Mouse (Mus musculus): ENCODE measurements around the gene Tshz2.
"Not testable (repeated sequence)": the region's sequence is repeated elsewhere in the genome, so short reads cannot be mapped to it uniquely, and the experiment has no call there.

The Tshz2 gene

GRCm38 (mm10) chr2:169632338-169633151 is at the start of gene Tshz2:
Tshz2 (plus strand) TSS chr2:169633013.
- DNase-seq, result no peak

- DNase-seq, result no peak
These were observed 49.3 kb upstream of the Tshz2 start for GRCm38 (mm10) chr2:169583476-169583875.

DNA sequence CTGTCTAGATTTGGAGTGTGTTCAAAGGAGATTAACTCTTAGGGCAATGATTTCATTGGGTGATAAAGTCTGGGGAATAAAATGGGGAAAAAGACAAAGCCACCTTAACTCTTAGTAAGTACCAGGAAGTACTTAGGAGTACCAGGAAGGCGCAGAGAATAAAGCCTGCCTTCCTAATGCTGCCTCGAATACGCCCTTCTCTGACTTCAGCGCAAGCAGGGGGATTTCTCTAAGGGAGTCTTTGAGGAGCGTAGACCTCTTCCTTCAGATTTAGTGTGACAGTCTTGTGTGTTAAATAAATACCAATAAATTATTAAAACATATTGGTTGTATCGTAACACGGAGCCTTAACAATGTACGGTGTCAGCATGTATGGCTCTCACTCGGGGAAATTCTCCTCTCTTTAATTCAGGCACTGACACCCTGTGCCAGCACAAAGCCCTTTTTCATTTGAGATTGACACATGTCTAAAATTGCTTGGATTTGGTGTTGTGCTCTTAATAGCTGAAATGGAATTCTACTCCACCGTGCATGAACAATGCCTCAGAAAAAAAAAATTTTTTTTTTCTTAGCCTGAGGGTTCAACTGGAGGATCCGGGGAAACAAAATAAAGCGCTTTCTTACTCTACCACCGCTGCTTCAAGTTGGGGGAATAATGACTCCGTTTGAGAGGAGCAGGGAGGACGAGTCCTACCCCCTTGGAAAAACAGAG is 47.9 kb upstream of the Tshz2 start:
- DNase-seq, result no peak

- no peak for DNase-seq
These were observed 47.1 kb upstream of the Tshz2 start for GRCm38 (mm10) chr2:169585631-169586285.

GRCm38 (mm10) chr2:169586688-169587087 is 46.1 kb upstream of the Tshz2 start:
- no peak for DNase-seq

DNA sequence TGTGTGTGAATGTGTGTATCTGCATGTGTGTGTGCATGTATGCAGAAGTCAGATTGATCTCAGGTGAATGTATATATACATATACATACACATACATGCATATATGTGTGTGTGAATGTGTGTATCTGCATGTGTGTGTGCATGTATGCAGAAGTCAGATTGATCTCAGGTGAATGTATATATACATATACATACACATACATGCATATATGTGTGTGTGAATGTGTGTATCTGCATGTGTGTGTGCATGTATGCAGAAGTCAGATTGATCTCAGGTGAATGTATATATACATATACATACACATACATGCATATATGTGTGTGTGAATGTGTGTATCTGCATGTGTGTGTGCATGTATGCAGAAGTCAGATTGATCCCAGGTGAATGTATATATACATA is 45.2 kb upstream of the Tshz2 start, which contains the start of gene Gm11011:
TSS of gene Gm11011 (minus strand) at position 101 of the 400 bp plus-strand sequence.
- not testable (repeated sequence) for DNase-seq

DNA sequence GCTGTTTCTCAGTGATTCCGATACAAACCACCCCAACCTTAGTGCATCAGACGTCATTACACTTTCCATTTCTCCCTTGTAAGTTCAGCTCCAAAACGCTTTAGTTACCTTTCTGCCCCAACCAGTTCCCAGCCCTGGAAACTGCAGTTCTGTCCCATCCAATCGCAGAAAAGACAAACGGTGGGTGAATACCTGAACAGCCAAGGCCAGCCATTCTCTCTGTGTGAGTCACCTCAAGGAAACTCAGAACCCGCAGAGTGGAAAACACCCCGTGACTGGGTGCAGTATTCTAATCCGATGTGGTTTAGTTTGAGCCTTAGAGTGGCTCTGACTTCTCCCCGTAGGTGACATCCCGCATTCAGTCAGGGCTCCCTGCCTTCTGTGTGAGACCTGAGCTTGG is 43.1 kb upstream of the Tshz2 start:
- no peak for DNase-seq

- no peak for DNase-seq
These were observed 42.4 kb upstream of the Tshz2 start for GRCm38 (mm10) chr2:169590412-169590811.

GRCm38 (mm10) chr2:169593742-169594141 is 39.1 kb upstream of the Tshz2 start:
- no peak for DNase-seq

- no peak for DNase-seq
These were observed 35.5 kb upstream of the Tshz2 start for GRCm38 (mm10) chr2:169597357-169597756.

- DNase-seq, result no peak
These were observed 34.8 kb upstream of the Tshz2 start for GRCm38 (mm10) chr2:169597971-169598370.

DNA sequence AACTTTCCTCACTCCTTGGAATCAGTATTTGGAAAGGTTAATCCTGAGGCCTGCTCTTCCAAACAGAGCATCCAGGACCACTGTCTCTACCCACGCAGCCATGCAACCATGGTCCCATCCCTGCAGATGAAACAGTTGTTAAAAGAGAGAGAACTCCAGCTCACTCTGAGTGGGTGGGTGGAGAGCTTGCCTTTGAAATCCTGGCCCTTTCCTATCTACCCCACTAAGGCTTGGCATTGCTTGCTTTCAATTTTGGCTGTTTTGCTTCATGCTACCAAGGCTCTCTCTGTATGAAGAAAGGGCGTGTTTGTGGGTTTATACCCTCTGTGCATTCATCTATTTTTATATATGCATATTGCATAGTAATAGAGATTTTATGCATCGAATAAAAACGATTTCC is 33.2 kb upstream of the Tshz2 start:
- no peak for DNase-seq

- no peak for DNase-seq
These were observed 32.6 kb upstream of the Tshz2 start for GRCm38 (mm10) chr2:169600163-169600562.

GRCm38 (mm10) chr2:169606901-169607678 is 25.7 kb upstream of the Tshz2 start:
- DNase-seq, result no peak

DNA sequence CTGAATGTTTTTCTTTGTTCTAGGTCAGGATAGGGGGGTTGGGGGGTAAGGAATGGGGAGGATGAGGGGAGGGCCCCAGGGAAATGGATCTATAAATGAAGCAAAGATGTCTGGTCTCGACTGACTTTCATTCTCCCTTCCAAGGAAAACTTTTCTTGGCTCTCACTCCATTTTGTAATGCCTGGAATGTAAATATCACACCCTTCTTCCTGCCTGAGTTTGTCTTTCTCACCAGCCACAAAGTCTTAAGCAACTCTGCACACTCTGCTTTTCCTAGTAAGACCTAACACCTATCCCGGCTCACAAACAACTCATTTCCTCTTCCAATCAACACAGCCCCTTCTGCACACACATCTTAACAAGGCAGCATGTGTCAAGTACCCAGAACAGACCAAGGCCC is 25.0 kb upstream of the Tshz2 start:
- DNase-seq, result no peak

- DNase-seq, result no peak
These were observed 22.9 kb upstream of the Tshz2 start for GRCm38 (mm10) chr2:169609956-169610355.

- no peak for DNase-seq
These were observed 21.9 kb upstream of the Tshz2 start for GRCm38 (mm10) chr2:169610882-169611281.

GRCm38 (mm10) chr2:169611557-169611956 is 21.3 kb upstream of the Tshz2 start:
- no peak for DNase-seq

DNA sequence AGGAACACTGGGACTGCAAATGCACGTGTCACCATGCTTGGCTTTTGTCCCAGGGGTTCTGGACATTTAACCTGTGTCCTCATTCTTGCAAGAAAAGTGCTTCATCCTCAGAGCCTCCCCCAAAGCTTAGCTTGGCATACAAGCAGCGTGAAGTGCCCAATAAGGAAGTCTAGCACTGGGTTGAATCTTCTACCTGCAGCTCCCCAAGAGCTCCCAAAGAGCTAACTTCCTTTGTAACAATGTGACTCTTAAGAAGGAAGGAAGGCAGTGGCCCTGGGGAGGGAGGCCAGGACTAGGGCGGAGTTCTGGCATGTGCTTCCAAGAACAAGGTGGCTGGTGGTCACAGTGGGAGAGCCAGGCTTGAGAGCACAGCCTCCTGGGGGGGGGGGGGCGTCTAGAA is 18.1 kb upstream of the Tshz2 start:
- no peak for DNase-seq

- no peak for DNase-seq
These were observed 16.8 kb upstream of the Tshz2 start for GRCm38 (mm10) chr2:169615998-169616397.

DNA sequence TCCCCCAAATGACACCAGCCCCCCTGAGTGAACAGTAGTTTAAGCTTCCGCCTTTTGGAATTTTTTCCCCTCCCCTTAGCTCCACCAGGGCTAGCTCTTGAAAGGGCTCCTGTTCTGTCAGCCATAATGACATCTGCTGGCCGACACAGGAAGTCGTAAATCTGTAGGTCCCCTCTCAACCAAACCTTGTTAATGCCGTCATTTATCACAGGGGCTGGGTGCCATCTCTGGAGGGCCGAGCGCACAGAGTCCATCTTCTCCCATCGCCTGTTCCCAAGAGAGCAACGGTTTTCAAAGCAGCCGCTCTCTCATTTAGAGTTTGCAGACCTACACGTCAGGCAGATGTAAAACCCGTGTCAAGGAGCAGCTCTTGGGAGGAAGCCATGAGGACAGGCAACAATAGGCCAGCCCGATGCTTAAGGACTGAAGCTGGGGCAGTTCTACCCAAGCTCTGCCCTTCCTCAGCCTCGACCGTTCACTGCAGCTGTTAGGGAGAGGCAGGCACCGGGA is 11.6 kb upstream of the Tshz2 start:
- DNase-seq, result no peak

DNA sequence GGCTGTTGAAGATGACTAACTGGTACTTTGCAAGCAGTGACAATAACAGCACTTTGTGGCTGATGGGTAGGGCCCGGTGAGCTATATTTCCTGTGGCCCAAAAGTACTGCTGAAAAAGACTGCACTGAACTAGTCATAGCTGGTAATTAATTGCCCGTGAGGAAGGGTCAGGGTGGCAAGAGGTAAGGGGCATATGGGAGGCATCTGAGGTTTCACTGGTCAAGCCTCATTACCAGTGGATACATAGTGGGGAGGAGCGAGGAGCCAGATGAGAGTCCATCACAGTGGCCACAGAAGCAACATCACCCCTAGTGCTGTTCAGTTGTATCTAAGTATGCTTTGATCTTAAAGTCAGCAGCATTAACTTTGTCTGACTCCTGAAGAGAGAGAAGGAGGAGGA is 2.7 kb upstream of the Tshz2 start:
- no peak for DNase-seq
